Mouse (Mus musculus) liver, embryonic 14.5 days (tissue): Measurements from ENCODE around the gene Pecam1. TPM values are rescaled to one million over a fixed set of nuclear protein-coding genes. Genes with fewer than 3 reads are reported as not detected.
"Not testable (repeated sequence)": the region's sequence is repeated elsewhere in the genome, so short reads cannot be mapped to it uniquely, and the experiment has no call there.

Experiments used
- ATAC-seq: fragments of 200-750 bp; cut with Nextera tagmentation; 2 replicates; pipeline ENCODE4 v1.8.0; 2017; ENCODE audit warnings: moderate number of reproducible peaks, mild to moderate bottlenecking, moderate library complexity; ENCODE audit not compliant: insufficient read depth
- DNase-seq, 3 experiments: peaks; one replicate each; pipeline ENCODE4 v3.0.0-alpha.2; 2012 to 2013; ENCODE audit warnings: low read depth in 3 of 3, low spot score in 3 of 3
- H3K27ac ChIP-seq: fragments of 300-500 bp; sonication (generic); 2 replicates; pipeline ENCODE4 v1.5.1; 2014; ENCODE audit warnings: moderate library complexity, mild to moderate bottlenecking, control low read depth, inconsistent platforms
- H3K27me3 ChIP-seq: fragments of 300-500 bp; sonication (generic); 2 replicates; pipeline ENCODE4 v1.6.1; 2014; ENCODE audit warnings: mild to moderate bottlenecking, low read length, moderate library complexity; ENCODE audit not compliant: control insufficient read depth, insufficient read depth
- H3K36me3 ChIP-seq: fragments of 300-500 bp; sonication (generic); replicated peaks from 2 replicates; pipeline ENCODE4 v1.6.1; 2014; ENCODE audit warnings: low read depth; ENCODE audit not compliant: control insufficient read depth, insufficient read depth
- H3K4me1 ChIP-seq, 2 experiments: fragments of 200-500 bp in 1 of 2; fragments of 300-500 bp in 1 of 2; sonication (generic) in 1 of 2; replicated peaks; 2 replicates each; pipeline ENCODE4 v1.6.1; 2012 to 2014; ENCODE audit warnings: antibody characterized with exemption in 1 of 2, inconsistent platforms in 1 of 2, low read length in 1 of 2; ENCODE audit not compliant: control insufficient read depth in 2 of 2, insufficient read depth in 2 of 2
- H3K4me2 ChIP-seq: fragments of 300-500 bp; sonication (generic); 2 replicates; pipeline ENCODE4 v1.6.1; 2014; ENCODE audit warnings: low read depth, mild to moderate bottlenecking, control low read depth, moderate library complexity
- H3K4me3 ChIP-seq, 2 experiments: fragments of 200-500 bp in 1 of 2; fragments of 300-500 bp in 1 of 2; sonication (generic) in 1 of 2; 2 replicates each; pipeline ENCODE4 v1.5.1; 2012 to 2014; ENCODE audit warnings: low read depth in 2 of 2, low read length in 2 of 2, mild to moderate bottlenecking in 2 of 2, control low read depth in 1 of 2, inconsistent platforms in 1 of 2, moderate library complexity in 1 of 2; ENCODE audit not compliant: insufficient read depth in 1 of 2
- H3K9ac ChIP-seq: fragments of 300-500 bp; sonication (generic); replicated peaks from 2 replicates; pipeline ENCODE4 v1.6.1; 2014; ENCODE audit warnings: mild to moderate bottlenecking, control low read depth, moderate library complexity
- H3K9me3 ChIP-seq: fragments of 300-500 bp; sonication (generic); 2 replicates; pipeline ENCODE4 v1.6.1; 2016; ENCODE audit warnings: low read length, mixed read lengths; ENCODE audit not compliant: control insufficient read depth
- CTCF ChIP-seq: IDR thresholded peaks from 2 replicates; pipeline ENCODE4 v1.5.1; 2016; ENCODE audit warnings: antibody characterized with exemption, low read depth, control low read depth
- EP300 ChIP-seq: IDR thresholded peaks from 2 replicates; pipeline ENCODE4 v1.6.1; 2016; ENCODE audit warnings: antibody characterized with exemption, low read depth
- WGBS: fragments of 180-500 bp; shearing (Covaris S2); extraction: QIAGEN DNeasy Blood & Tissue Kit; methylation state at CpG from one replicate; pipeline ENCODE4 v1.1.7; 2014; ENCODE audit not compliant: insufficient replicate concordance; 5-methylcytosine and 5-hydroxymethylcytosine counted together
- polyA plus RNA-seq, 2 experiments: library from polyadenylated mRNA; depleted of rRNA in 1 of 2; stranded (reverse) in 1 of 2; unstranded in 1 of 2; fragments of >200 nt; fragmentation: Nextera tagmentation in 1 of 2; extraction: Ambion mirVana in 1 of 2; gene quantifications; 2 replicates each; pipeline versions ENCODE4 v1.2.1 to v1.2.3; 2012 to 2014

Gene Pecam1
- polyA plus RNA-seq, 2 experiments = 5.5 to 6.3 TPM

DNA sequence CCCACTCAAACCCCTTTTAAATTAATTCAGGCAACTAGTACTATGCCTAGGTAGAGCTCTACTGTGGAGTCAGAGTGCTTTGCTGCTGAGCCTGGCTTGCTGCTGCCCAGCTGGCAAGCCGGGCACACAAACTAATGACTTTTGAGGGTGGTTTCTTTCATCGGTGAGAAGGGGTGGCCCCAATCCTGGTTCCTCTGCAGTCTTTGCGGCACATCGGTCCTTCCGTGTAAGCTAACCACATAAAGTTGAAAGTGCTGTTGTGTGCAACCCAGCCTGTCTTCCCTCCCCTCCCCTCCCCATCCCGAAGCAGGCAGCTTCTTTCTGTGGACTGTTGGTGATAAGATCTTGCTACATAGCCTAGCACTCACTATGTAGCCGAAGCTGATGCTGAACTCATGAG lies 1.7 kb upstream of the Pecam1 start:
- no peak overlapping the region; a peak in 1 of 4 replicates for H3K4me3 ChIP-seq
- peaks cover 0 to 9% of the 10 kb centered on the region in 2 experiments; a peak in 2 of 4 replicates for H3K4me1 ChIP-seq
- H3K9ac ChIP-seq = no peak overlapping the region
- ATAC-seq = no peak
- H3K27ac ChIP-seq = no peak overlapping the region
- DNase-seq = no peak
- no peaks in the 10 kb centered on the region for H3K36me3 ChIP-seq
- H3K9me3 ChIP-seq = no peaks in the 10 kb centered on the region
- WGBS = 14% methylated on average over 7 of the region's 7 CpGs
- TF ChIP-seq CTCF = no peak
- no peaks in the 10 kb centered on the region; the same call in 1 of the 2 replicates for H3K27me3 ChIP-seq
- peak overlapping the region; percentile 31; the same call in 1 of the 2 replicates for H3K4me2 ChIP-seq

DNA sequence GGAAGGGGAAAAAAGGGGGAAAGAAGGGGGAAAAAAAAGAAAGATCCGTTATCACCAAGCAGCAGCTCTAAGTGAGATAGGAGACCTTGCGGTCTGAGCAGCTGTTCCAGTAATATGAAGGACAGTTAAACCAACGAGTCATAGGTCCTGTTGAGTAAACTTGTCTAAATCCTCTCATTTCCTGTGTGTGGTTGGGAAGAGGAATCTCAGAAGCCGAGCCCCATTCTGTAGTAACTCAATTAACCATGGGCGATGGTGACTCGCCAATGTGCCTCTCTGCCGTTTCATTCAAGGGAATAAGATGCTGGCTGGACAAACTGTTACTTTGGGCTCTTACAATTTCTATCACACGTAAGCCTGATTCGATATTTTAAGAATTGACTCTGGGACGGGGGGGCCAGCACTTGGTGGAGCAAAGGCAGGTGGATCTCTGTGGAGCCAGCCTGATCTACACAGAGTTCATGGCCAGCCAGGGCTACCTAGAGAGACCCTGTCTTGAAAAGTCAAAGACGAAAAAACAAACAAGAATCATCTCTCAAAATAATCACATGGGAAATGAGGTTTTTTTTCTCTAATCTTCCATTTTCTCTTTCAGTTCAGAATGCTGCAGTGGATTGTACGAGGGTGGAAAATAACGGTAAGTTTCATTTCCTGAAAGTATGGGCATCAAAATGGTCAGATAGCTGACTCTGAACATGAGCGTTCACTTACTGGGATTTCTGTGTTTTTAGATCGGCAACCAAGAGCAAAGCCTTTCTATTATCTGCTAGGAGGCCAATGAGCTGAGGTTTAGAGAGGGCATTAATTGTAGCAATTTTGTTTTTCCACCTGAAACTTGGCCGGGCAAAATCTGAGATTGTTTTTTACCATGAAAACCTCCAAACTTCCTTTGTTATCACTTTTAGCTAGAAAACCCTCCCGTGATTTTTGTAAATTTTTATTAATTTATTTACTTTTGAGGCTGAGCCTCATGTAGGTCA lies 901 bp upstream of the Pecam1 start, which contains the start of gene Milr1:
Gene Milr1 (plus strand): TSS at position 188 of the 980 bp plus-strand sequence.
- Histone ChIP-seq H3K4me1 (peaks cover 0 to 9% of the 10 kb centered on the region in 2 experiments; a peak in 2 of 4 replicates), H3K9me3 (no peaks in the 10 kb centered on the region), H3K36me3 (no peaks in the 10 kb centered on the region), H3K27me3 (no peaks in the 10 kb centered on the region; the same call in 1 of the 2 replicates), H3K4me2 (peak within 1 kb of the TSS; percentile 31; the same call in 1 of the 2 replicates), H3K9ac (no peak within 1 kb of the TSS), H3K4me3 (peak within 1 kb of the TSS in 1 of 2 experiments; percentile 35; a peak in 2 of 4 replicates), H3K27ac (no peak within 1 kb of the TSS)
- no peak for TF ChIP-seq CTCF
- no peak for TF ChIP-seq EP300
- no peak for ATAC-seq
- DNase-seq = no peak
- WGBS = 15% methylated on average over 17 of the region's 17 CpGs

DNA sequence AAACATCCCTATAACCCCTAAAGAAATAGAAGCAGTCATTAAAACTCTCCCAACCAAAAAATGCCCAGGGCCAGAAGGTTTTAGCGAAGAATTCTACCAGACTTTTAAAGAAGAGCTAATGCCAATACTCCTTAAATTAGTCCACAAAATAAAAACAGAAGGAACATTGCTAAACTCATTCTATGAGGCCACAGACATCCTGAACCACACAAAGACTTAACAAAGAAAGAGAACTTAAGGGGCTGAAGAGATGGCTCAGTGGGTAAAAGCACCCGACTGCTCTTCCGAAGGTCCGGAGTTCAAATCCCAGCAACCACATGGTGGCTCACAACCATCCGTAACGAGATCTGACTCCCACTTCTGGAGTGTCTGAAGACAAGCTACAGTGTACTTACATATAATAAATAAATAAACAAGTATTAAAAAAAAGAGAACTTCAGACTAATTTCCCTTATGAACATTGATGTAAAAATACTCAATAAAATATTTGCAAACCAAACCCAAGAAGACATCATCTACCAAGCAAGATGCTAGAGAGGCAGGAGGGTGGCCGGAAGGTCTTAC lies 789 bp downstream of the Pecam1 start:
- not testable (repeated sequence) for H3K36me3 ChIP-seq, H3K4me2 ChIP-seq, ATAC-seq, H3K4me1 ChIP-seq, H3K4me3 ChIP-seq, H3K27ac ChIP-seq, H3K9me3 ChIP-seq, H3K27me3 ChIP-seq, DNase-seq, H3K9ac ChIP-seq
- 76% methylated on average over 7 of the region's 7 CpGs for WGBS

DNA sequence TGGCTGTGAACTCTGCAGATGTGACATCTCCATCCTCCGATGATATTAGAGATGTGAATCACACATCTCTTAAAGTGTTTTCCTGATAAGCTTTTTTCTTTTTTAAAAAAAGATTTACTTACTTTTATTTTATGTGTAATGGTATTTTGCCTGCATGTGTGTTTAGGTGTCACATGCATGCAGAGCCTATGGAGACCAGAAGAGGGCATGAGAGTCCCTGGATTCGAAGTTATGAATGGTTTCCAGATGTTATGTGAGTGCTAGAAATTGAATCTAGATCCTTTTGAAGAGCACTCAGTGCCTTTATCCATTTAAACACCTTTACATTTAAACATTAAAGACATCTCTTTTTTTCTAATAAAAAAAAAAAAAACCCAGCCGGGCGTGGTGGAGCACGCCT lies 5.5 kb downstream of the Pecam1 start:
- Histone ChIP-seq H3K4me3 (no peak overlapping the region), H3K4me1 (no peaks in the 10 kb centered on the region), H3K4me2 (no peak overlapping the region), H3K9me3 (no peaks in the 10 kb centered on the region), H3K9ac (no peak overlapping the region), H3K27me3 (no peaks in the 10 kb centered on the region), H3K27ac (no peak overlapping the region), H3K36me3 (no peaks in the 10 kb centered on the region)
- WGBS = 73% methylated on average over 5 of the region's 5 CpGs
- DNase-seq (no peak), ATAC-seq (no peak)
- TF ChIP-seq EP300 = no peak
- peak; percentile 39; the same call in 1 of the 2 replicates for TF ChIP-seq CTCF

DNA sequence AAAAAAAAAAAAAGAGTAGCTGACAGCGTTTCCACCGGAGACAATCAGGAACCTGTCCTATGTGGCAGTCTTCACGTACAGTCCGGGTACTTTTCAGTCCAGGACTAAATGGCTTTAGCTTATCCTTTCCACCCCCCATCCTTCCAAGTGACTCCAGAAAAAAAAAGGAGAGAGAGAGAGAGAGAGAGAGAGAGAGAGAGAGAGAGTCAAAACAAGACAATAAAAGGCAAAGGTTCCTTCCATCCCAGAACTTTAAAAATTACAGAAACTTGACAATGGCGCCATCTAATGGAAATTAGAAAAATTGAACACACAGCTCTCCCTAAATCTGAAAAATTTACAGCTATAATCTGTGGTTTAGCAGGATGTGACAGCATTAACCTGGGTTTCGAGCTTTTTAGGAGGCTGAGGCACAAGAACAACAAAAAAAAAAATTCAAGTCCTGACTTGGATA lies 8.0 kb downstream of the Pecam1 start:
- DNase-seq (peak in 1 of 3 experiments; percentile 29), ATAC-seq (no peak)
- H3K36me3 ChIP-seq = no peaks in the 10 kb centered on the region
- H3K9me3 ChIP-seq = no peaks in the 10 kb centered on the region
- no peak overlapping the region for H3K27ac ChIP-seq
- H3K4me1 ChIP-seq = no peaks in the 10 kb centered on the region
- no peak overlapping the region for H3K9ac ChIP-seq
- H3K27me3 ChIP-seq = no peaks in the 10 kb centered on the region
- WGBS = 37% methylated on average over 6 of the region's 6 CpGs
- TF ChIP-seq CTCF = peak; percentile 40; the same call in 1 of the 2 replicates
- TF ChIP-seq EP300 = no peak
- no peak overlapping the region for H3K4me2 ChIP-seq
- H3K4me3 ChIP-seq = no peak overlapping the region
